Mouse (Mus musculus) G1E (cell line): ENCODE results near the gene Gse1. TPM values are rescaled to one million over a fixed set of nuclear protein-coding genes. Genes with fewer than 3 reads are reported as not detected.

Experiments
- ATAC-seq: 2 replicates; pipeline ENCODE4 v1.8.0; 2016; ENCODE audit warnings: mild to moderate bottlenecking; ENCODE audit not compliant: insufficient number of reproducible peaks, poor library complexity, low FRiP score, severe bottlenecking; ENCODE audit errors: extremely low read depth
- DNase-seq: peaks from one replicate; pipeline ENCODE4 v3.0.0; 2012; ENCODE audit warnings: low spot score
- H3K27me3 ChIP-seq: 2 replicates; pipeline ENCODE4 v1.6.1; 2012; ENCODE audit warnings: mild to moderate bottlenecking, low read length, inconsistent platforms; ENCODE audit not compliant: insufficient read depth
- H3K36me3 ChIP-seq: replicated peaks from 2 replicates; pipeline ENCODE3; 2012; ENCODE audit warnings: mild to moderate bottlenecking, inconsistent platforms
- H3K4me1 ChIP-seq: 2 replicates; pipeline ENCODE4 v1.6.1; 2012; ENCODE audit warnings: low read depth, low read length, inconsistent platforms, mixed read lengths; ENCODE audit not compliant: insufficient read depth
- H3K4me3 ChIP-seq: 2 replicates; pipeline ENCODE4 v1.5.1; 2012; ENCODE audit warnings: low read depth, mild to moderate bottlenecking, inconsistent platforms, low read length, moderate library complexity, mixed read lengths
- H3K9me3 ChIP-seq: replicated peaks from 2 replicates; pipeline ENCODE4 v1.6.1; 2012; ENCODE audit warnings: inconsistent platforms
- CTCF ChIP-seq: IDR thresholded peaks from 2 replicates; pipeline ENCODE4 v1.5.1; 2012; ENCODE audit warnings: low read depth, low read length, inconsistent platforms, mixed read lengths
- GATA1 ChIP-seq: IDR thresholded peaks from 2 replicates; pipeline ENCODE4 v1.6.1; 2012; ENCODE audit warnings: borderline replicate concordance, low read length, inconsistent platforms, mixed read lengths
- GATA2 ChIP-seq: IDR thresholded peaks from 2 replicates; pipeline ENCODE4 v1.6.1; 2012; ENCODE audit warnings: low read depth, low read length, inconsistent platforms, borderline replicate concordance
- POLR2AphosphoS5 ChIP-seq: IDR thresholded peaks from 2 replicates; pipeline ENCODE4 v1.6.1; 2012; ENCODE audit warnings: low read depth, low read length, inconsistent platforms; ENCODE audit not compliant: insufficient replicate concordance
- TAL1 ChIP-seq: conservative IDR thresholded peaks from 2 replicates; pipeline ENCODE4 v1.6.1; 2012; ENCODE audit warnings: low read depth, low read length, inconsistent platforms, mixed read lengths
- polyA plus RNA-seq: library from polyadenylated mRNA; stranded (reverse); fragments of >175 nt; gene quantifications from 2 replicates; pipeline ENCODE4 v1.2.3, GENCODE M21; 2012
- total RNA-seq, 2 experiments: library from RNA; stranded (forward) in 1 of 2; stranded (reverse) in 1 of 2; fragments of 200-1000 nt in 1 of 2; fragments of >200 nt in 1 of 2; fragmentation: Nextera tagmentation in 1 of 2; gene quantifications; 2 replicates each; pipeline ENCODE4 v1.2.3; 2014 to 2017

Gene Gse1
- total and polyA plus RNA-seq, 3 experiments: 6.3 to 106 (median 48.4) TPM

DNA sequence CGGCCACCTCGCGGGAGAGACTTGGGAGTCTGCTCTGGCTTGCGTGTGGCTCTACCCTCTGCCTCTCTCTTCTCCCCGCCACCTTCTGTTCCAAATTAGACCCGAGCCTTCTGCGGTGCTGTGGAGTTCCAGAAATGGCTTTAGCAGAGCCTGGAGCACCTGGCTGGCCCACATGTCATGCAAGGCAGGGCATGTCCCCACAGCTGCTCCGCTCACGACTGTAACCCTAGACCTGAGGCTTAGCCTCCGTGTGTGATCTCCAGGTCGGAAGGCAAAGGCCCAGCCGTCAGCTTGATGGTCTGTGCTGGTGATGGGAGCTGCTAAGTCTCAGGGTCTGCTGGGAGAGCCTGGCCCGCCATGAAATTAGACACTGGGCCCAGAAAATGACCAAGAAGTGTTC, 30.9 kb downstream of the Gse1 start:
- DNase-seq (no peak), ATAC-seq (no peak)
- Histone ChIP-seq H3K36me3 (no peaks in the 10 kb centered on the region), H3K9me3 (no peaks in the 10 kb centered on the region), H3K4me3 (no peak overlapping the region), H3K4me1 (no peaks in the 10 kb centered on the region), H3K27me3 (peaks cover 20% of the 10 kb centered on the region; the same call in 1 of the 2 replicates)
- TF ChIP-seq TAL1 (no peak), POLR2AphosphoS5 (no peak), GATA1 (no peak)

DNA sequence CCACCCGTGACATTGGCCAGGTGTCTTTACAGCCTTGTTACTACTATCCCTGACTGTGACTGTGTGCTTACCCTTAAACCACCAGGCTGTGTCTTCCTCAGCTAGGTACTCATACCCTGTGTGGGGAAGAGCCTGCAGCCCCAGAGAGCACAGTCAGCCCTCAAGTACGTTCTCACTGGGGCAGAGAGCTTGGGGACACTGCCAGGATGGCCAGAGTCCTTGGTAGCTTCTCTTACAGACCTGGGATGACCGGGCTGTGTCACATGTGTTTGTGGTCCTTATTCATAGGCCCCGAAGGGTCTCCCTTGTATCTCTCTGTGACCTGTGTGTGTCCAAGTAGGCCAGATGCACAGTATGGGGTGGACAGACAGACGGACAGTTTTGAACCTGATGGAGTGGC, 32.4 kb downstream of the Gse1 start:
- no peaks in the 10 kb centered on the region for H3K4me1 ChIP-seq
- ATAC-seq (no peak), DNase-seq (no peak)
- no peaks in the 10 kb centered on the region for H3K36me3 ChIP-seq
- H3K9me3 ChIP-seq: no peaks in the 10 kb centered on the region
- H3K27me3 ChIP-seq: peaks cover 20% of the 10 kb centered on the region; the same call in 1 of the 2 replicates
- no peak overlapping the region for H3K4me3 ChIP-seq
- TF ChIP-seq GATA2 (no peak), TAL1 (no peak), POLR2AphosphoS5 (no peak), CTCF (no peak), GATA1 (no peak)

- Histone ChIP-seq H3K36me3 (no peaks in the 10 kb centered on the region), H3K27me3 (peaks cover 20% of the 10 kb centered on the region; the same call in 1 of the 2 replicates), H3K4me1 (no peaks in the 10 kb centered on the region), H3K9me3 (no peaks in the 10 kb centered on the region), H3K4me3 (no peak overlapping the region)
- no peak for DNase-seq
- no peak for ATAC-seq
- TF ChIP-seq TAL1 (no peak), GATA1 (no peak), CTCF (no peak), POLR2AphosphoS5 (no peak), GATA2 (no peak)
These were observed 33.3 kb downstream of the Gse1 start for GRCm38 (mm10) chr8:120261338-120262120.

GRCm38 (mm10) chr8:120263879-120264278, 35.6 kb downstream of the Gse1 start:
- ATAC-seq (no peak), DNase-seq (no peak)
- peaks cover 12% of the 10 kb centered on the region; the same call in 1 of the 2 replicates for H3K27me3 ChIP-seq
- no peaks in the 10 kb centered on the region for H3K4me1 ChIP-seq
- no peaks in the 10 kb centered on the region for H3K9me3 ChIP-seq
- no peak overlapping the region for H3K4me3 ChIP-seq
- H3K36me3 ChIP-seq: no peaks in the 10 kb centered on the region
- TF ChIP-seq CTCF (no peak), POLR2AphosphoS5 (no peak), GATA2 (no peak), GATA1 (no peak), TAL1 (no peak)

DNA sequence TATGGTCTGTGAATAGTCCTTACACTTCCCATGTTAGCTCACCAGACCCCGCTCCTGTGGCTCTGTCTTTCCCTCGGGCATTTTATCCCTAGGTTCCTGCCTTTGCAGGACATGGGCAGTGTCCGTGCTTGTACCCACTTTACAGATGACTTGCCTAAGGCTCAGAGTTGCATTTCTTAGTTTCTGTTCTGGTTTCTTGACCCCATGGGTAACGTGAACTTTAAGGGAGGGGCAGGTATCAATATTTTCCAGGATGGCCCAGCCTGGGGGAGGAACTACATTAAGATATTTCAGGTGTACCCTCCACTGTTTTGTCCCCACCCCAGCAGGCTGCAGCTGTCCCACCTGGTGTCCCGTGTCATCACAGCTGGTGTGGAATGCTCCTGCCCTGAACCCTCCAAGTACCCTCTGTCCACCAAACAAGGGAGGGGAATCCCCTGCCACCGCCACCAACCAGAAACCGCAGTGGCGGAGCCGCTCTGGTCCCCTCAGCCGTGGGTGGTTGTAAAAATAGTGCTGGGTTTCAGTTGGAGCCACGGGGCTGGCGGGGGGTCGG, 36.2 kb downstream of the Gse1 start:
- no peak for TF ChIP-seq TAL1
- no peak for TF ChIP-seq POLR2AphosphoS5
- no peak for TF ChIP-seq CTCF
- no peak for TF ChIP-seq GATA2
- TF ChIP-seq GATA1: no peak
- no peaks in the 10 kb centered on the region for H3K9me3 ChIP-seq
- no peaks in the 10 kb centered on the region for H3K36me3 ChIP-seq
- no peak for DNase-seq
- H3K4me3 ChIP-seq: no peak overlapping the region
- H3K27me3 ChIP-seq: peaks cover 12% of the 10 kb centered on the region; the same call in 1 of the 2 replicates
- H3K4me1 ChIP-seq: no peaks in the 10 kb centered on the region
- ATAC-seq: no peak

DNA sequence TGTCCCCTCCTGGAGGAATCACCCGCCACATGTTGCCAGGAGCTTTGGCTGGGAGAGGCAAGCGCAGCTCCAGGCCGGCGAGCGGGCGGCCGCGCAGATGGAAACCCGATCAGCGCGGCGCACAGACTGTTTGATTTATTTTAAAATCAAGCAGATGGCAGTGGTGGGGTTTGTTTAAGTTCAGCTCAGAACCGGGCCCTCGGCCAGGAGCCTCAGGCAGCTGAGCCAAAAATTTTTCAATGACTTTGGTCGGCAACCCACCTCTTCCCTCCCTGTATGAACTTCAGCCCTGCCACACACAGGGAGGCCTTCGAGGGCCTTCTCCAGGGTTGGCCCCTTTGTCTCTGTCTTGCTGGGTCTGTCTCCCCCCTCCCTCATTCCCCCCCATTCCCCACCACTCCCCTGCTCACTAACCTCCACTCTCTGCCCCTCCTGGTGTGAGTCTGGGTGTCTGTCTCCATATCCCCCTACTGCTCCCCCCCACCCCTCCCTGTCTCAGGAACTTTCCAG, 36.7 kb downstream of the Gse1 start:
- H3K4me1 ChIP-seq: no peaks in the 10 kb centered on the region
- H3K4me3 ChIP-seq: no peak overlapping the region
- ATAC-seq (no peak), DNase-seq (no peak)
- no peak for TF ChIP-seq GATA1
- TF ChIP-seq CTCF: no peak
- TF ChIP-seq POLR2AphosphoS5: no peak
- no peak for TF ChIP-seq GATA2
- no peak for TF ChIP-seq TAL1
- no peaks in the 10 kb centered on the region for H3K9me3 ChIP-seq
- H3K36me3 ChIP-seq: no peaks in the 10 kb centered on the region
- peaks cover 12% of the 10 kb centered on the region; the same call in 1 of the 2 replicates for H3K27me3 ChIP-seq

- H3K9me3 ChIP-seq: no peaks in the 10 kb centered on the region
- H3K36me3 ChIP-seq: no peaks in the 10 kb centered on the region
- DNase-seq (no peak), ATAC-seq (no peak)
- no peak overlapping the region for H3K4me3 ChIP-seq
- H3K27me3 ChIP-seq: peaks cover 12% of the 10 kb centered on the region; the same call in 1 of the 2 replicates
- no peaks in the 10 kb centered on the region for H3K4me1 ChIP-seq
- TF ChIP-seq POLR2AphosphoS5 (no peak), TAL1 (no peak), GATA2 (no peak), CTCF (no peak), GATA1 (no peak)
These were observed 37.2 kb downstream of the Gse1 start for GRCm38 (mm10) chr8:120265471-120265870.
